In genomic region chr11:55378371-55378770, GRCm38 (mm10) we compare ENCODE assay signal across 8 mouse cellular contexts. TPM values are rescaled to one million over a fixed set of nuclear protein-coding genes. Genes with fewer than 3 reads are reported as not detected.
DNase-seq lines count a peak whose midpoint lies in the region; ATAC-seq and TF ChIP-seq lines count a peak whose summit lies in the region.

No protein-coding gene starts in this region.

- TF ChIP-seq POLR2A in myocyte (IDR thresholded peaks at IDR 0.05; ENCODE audit: insufficient read length, low read depth): no peak

- peaks cover 13% of the 10 kb centered on the region; the same call in 1 of the 2 replicates for H3K27me3 ChIP-seq in limb, embryonic 13.5 days
- peaks cover 13% of the 10 kb centered on the region; the same call in 1 of the 2 replicates for H3K27me3 ChIP-seq in limb, embryonic 10.5 days (ENCODE audit: low read depth, poor library complexity, severe bottlenecking)
- H3K27me3 ChIP-seq in myocyte (ENCODE audit: control insufficient read depth, insufficient read depth, insufficient read length): no peaks in the 10 kb centered on the region
- no peaks in the 10 kb centered on the region for H3K27me3 ChIP-seq in liver, embryonic 11.5 days (replicated peaks; ENCODE audit: control insufficient read depth, insufficient read depth, low read length)

- H3K27ac ChIP-seq in limb, embryonic 13.5 days: no peak overlapping the region
- no peak overlapping the region for H3K27ac ChIP-seq in limb, embryonic 10.5 days
- no peak overlapping the region for H3K27ac ChIP-seq in liver, embryonic 11.5 days (ENCODE audit: low read depth, low read length)

- intact Hi-C loops in heart, postnatal 36 days (cut with DNase I): no loop called here

- H3K36me3 ChIP-seq in limb, embryonic 13.5 days: no peaks in the 10 kb centered on the region
- no peaks in the 10 kb centered on the region for H3K36me3 ChIP-seq in limb, embryonic 10.5 days
- no peaks in the 10 kb centered on the region for H3K36me3 ChIP-seq in myocyte (ENCODE audit: control insufficient read depth, insufficient read depth)
- no peaks in the 10 kb centered on the region for H3K36me3 ChIP-seq in liver, embryonic 11.5 days (ENCODE audit: control insufficient read depth, insufficient read depth, low read length)

- no peak for DNase-seq in limb, embryonic 10.5 days (ENCODE audit: low spot score)
- peak; percentile 66 to 69 for DNase-seq in heart, postnatal 36 days
- DNase-seq in left cerebral cortex, adult 11 months (ENCODE audit: low spot score): peak; percentile 46
- DNase-seq in urinary bladder, adult 2 months (ENCODE audit: low spot score): no peak
- DNase-seq in liver, embryonic 11.5 days (ENCODE audit: low spot score): no peak

- no peak overlapping the region for H3ac ChIP-seq in myocyte (ENCODE audit: control insufficient read depth, insufficient read length)

- H3K9me3 ChIP-seq in limb, embryonic 13.5 days: no peaks in the 10 kb centered on the region
- no peaks in the 10 kb centered on the region for H3K9me3 ChIP-seq in limb, embryonic 10.5 days (replicated peaks)
- H3K9me3 ChIP-seq in liver, embryonic 11.5 days (ENCODE audit: control insufficient read depth, low read length): no peaks in the 10 kb centered on the region

- peaks cover 19% of the 10 kb centered on the region for H3K4me1 ChIP-seq in limb, embryonic 13.5 days
- no peaks in the 10 kb centered on the region for H3K4me1 ChIP-seq in limb, embryonic 10.5 days
- no peaks in the 10 kb centered on the region for H3K4me1 ChIP-seq in liver, embryonic 11.5 days (replicated peaks; ENCODE audit: control insufficient read depth, insufficient read depth, low read length)

- no peak overlapping the region for H3K4me3 ChIP-seq in limb, embryonic 13.5 days
- H3K4me3 ChIP-seq in limb, embryonic 10.5 days: no peak overlapping the region
- no peak overlapping the region for H3K4me3 ChIP-seq in myocyte
- no peak overlapping the region for H3K4me3 ChIP-seq in liver, embryonic 11.5 days (ENCODE audit: low read depth, low read length)

- 44% methylated on average over 5 of the region's 5 CpGs for WGBS in limb, embryonic 13.5 days
- 69% methylated on average over 5 of the region's 5 CpGs for WGBS in limb, embryonic 10.5 days
- 58% methylated on average over 5 of the region's 5 CpGs for WGBS in liver, embryonic 11.5 days

- H3K79me2 ChIP-seq in myocyte (ENCODE audit: control insufficient read depth, insufficient read depth): no peaks in the 10 kb centered on the region

- ATAC-seq in limb, embryonic 13.5 days (ENCODE audit: low FRiP score, low read depth): peak; percentile 49
- peak; percentile 99 for ATAC-seq in frontal cortex, adult (ENCODE audit: low TSS enrichment)
- no peak for ATAC-seq in liver, embryonic 11.5 days (replicated peaks; ENCODE audit: low FRiP score)

- no peak overlapping the region for H3K4me2 ChIP-seq in limb, embryonic 13.5 days (replicated peaks)
- H3K4me2 ChIP-seq in myocyte (ENCODE audit: low read depth): peak overlapping the region; percentile 68
- H3K4me2 ChIP-seq in liver, embryonic 11.5 days: no peak overlapping the region

- no peak overlapping the region for H3K9ac ChIP-seq in limb, embryonic 13.5 days
- no peak overlapping the region for H3K9ac ChIP-seq in liver, embryonic 11.5 days (ENCODE audit: low read depth, low read length)

TF ChIP-seq in myocyte, 11 proteins besides CTCF, POLR2A, EP300 and RAD21:
- TF ChIP-seq MYOD1 (IDR thresholded peaks at IDR 0.05; ENCODE audit: control insufficient read depth in 1 of 3, insufficient read length in 2 of 3, low read depth in 2 of 3) (peak in 2 of 3 experiments; percentile 35 to 87), TCF12 (IDR thresholded peaks at IDR 0.05; ENCODE audit: insufficient read depth, poor library complexity, severe bottlenecking) (peak; percentile 52), MYOG (IDR thresholded peaks at IDR 0.05; ENCODE audit: control insufficient read depth in 1 of 3, insufficient read depth in 1 of 3, insufficient read length in 2 of 3, low read depth in 2 of 3) (peak in 2 of 3 experiments; percentile 27 to 75), SRF (IDR thresholded peaks at IDR 0.05; ENCODE audit: control insufficient read depth, insufficient read length, low read depth) (no peak)
TF ChIP-seq in myocyte: peak in this region for 3.

RNA-seq across cellular contexts. Expression of gene Fat2, which starts 42.0 kb away (rescaled TPM):
- 0.33 and 0.41 TPM in 2 replicates for polyA plus RNA-seq in limb, embryonic 13.5 days (2015; fragmentation: Nextera tagmentation; extraction: Ambion mirVana)
- polyA plus RNA-seq in limb, embryonic 10.5 days (2016; fragmentation: Nextera tagmentation; extraction: Ambion mirVana): 0.20 TPM in 2 replicates
- under 1 TPM; 0.03 TPM for total RNA-seq in heart, postnatal 36 days (2021)
- 0.06 TPM for polyA plus RNA-seq in myocyte (2012; fragmentation: generic; extraction: Trizol)
- polyA plus RNA-seq in urinary bladder, adult 2 months (2012; rRNA removed): 8.9 and 12.9 TPM in 2 replicates
- polyA plus RNA-seq in liver, embryonic 11.5 days (2014; fragmentation: Nextera tagmentation; extraction: Ambion mirVana): not detected in 2 replicates

RNA-seq across cellular contexts. Expression of gene Sparc, which starts 44.6 kb away (rescaled TPM):
- polyA plus RNA-seq in limb, embryonic 13.5 days (2015; fragmentation: Nextera tagmentation; extraction: Ambion mirVana): 1,317 and 1,385 TPM in 2 replicates
- 183 and 211 TPM in 2 replicates for polyA plus RNA-seq in limb, embryonic 10.5 days (2016; fragmentation: Nextera tagmentation; extraction: Ambion mirVana)
- 100 to 1,000 TPM; 645 to 801 TPM for total RNA-seq in heart, postnatal 36 days (2021)
- 1,961 TPM for polyA plus RNA-seq in myocyte (2012; fragmentation: generic; extraction: Trizol)
- 3,106 and 3,504 TPM in 2 replicates for polyA plus RNA-seq in urinary bladder, adult 2 months (2012; rRNA removed)
- 300 and 334 TPM in 2 replicates for polyA plus RNA-seq in liver, embryonic 11.5 days (2014; fragmentation: Nextera tagmentation; extraction: Ambion mirVana)

Comparison
In these comparisons a context has a peak if more than half of its experiments do, and no peak if none do; other contexts are left out.
1. DNase-seq: peak in heart, postnatal 36 days (2 of 2) and left cerebral cortex, adult 11 months (single experiment); none in limb, embryonic 10.5 days (single experiment), urinary bladder, adult 2 months (single experiment) and liver, embryonic 11.5 days (single experiment).